Mouse (Mus musculus) olfactory bulb, adult 2 months (tissue): ENCODE data around the gene Spop.

Source experiments
- CTCF ChIP-seq: fragments of 200-500 bp; IDR thresholded peaks from 2 replicates; pipeline ENCODE4 v1.5.1; 2012; ENCODE audit warnings: low read depth, mild to moderate bottlenecking, low read length, moderate library complexity; ENCODE audit not compliant: insufficient read depth
- POLR2A ChIP-seq: fragments of 200-500 bp; IDR thresholded peaks from 2 replicates; pipeline ENCODE4 v1.6.1; 2012; ENCODE audit warnings: mild to moderate bottlenecking, low read depth, low read length, moderate library complexity; ENCODE audit not compliant: insufficient read depth

GRCm38 (mm10) chr11:95487237-95487636 lies 73.4 kb downstream of the Spop start:
- TF ChIP-seq CTCF = no peak
- TF ChIP-seq POLR2A = no peak
